Mouse (Mus musculus) midbrain, embryonic 15.5 days (tissue): Measurements from ENCODE around the gene Acrbp. TPM values are rescaled to one million over a fixed set of nuclear protein-coding genes. Genes with fewer than 3 reads are reported as not detected.
"Not testable (repeated sequence)": the region's sequence is repeated elsewhere in the genome, so short reads cannot be mapped to it uniquely, and the experiment has no call there.

Source experiments
- ATAC-seq: fragments of 200-750 bp; cut with Nextera tagmentation; replicated peaks from 2 replicates; pipeline ENCODE4 v1.8.0; 2017; ENCODE audit warnings: moderate TSS enrichment
- H3K27ac ChIP-seq: fragments of 300-500 bp; sonication (generic); 2 replicates; pipeline ENCODE4 v1.5.1; 2015; ENCODE audit warnings: mild to moderate bottlenecking, inconsistent platforms
- H3K27me3 ChIP-seq: fragments of 300-500 bp; sonication (generic); replicated peaks from 2 replicates; pipeline ENCODE4 v1.6.1; 2015; ENCODE audit warnings: inconsistent platforms
- H3K36me3 ChIP-seq: fragments of 300-500 bp; sonication (generic); replicated peaks from 2 replicates; pipeline ENCODE4 v1.6.1; 2015; ENCODE audit warnings: inconsistent platforms
- H3K4me1 ChIP-seq: fragments of 300-500 bp; sonication (generic); 2 replicates; pipeline ENCODE4 v1.6.1; 2015; ENCODE audit warnings: inconsistent platforms
- H3K4me2 ChIP-seq: fragments of 300-500 bp; sonication (generic); 2 replicates; pipeline ENCODE4 v1.6.1; 2015; ENCODE audit warnings: inconsistent platforms, mild to moderate bottlenecking, moderate library complexity
- H3K4me3 ChIP-seq: fragments of 300-500 bp; sonication (generic); 2 replicates; pipeline ENCODE4 v1.5.1; 2015; ENCODE audit warnings: mild to moderate bottlenecking, inconsistent platforms
- H3K9ac ChIP-seq: fragments of 300-500 bp; sonication (generic); 2 replicates; pipeline ENCODE4 v1.6.1; 2015; ENCODE audit warnings: mild to moderate bottlenecking, inconsistent platforms
- H3K9me3 ChIP-seq: fragments of 300-500 bp; sonication (generic); 2 replicates; pipeline ENCODE4 v1.6.1; 2016; ENCODE audit warnings: inconsistent platforms
- WGBS: fragments of 180-500 bp; shearing (Covaris S2); methylation state at CpG from one replicate; pipeline ENCODE4 v1.1.7; 2015; ENCODE audit warnings: mixed read lengths; 5-methylcytosine and 5-hydroxymethylcytosine counted together
- polyA plus RNA-seq: library from polyadenylated mRNA; unstranded; fragments of >200 nt; fragmentation: Nextera tagmentation; extraction: Ambion mirVana; gene quantifications from 2 replicates; pipeline ENCODE4 v1.2.1, GENCODE M21; 2015

Gene Acrbp
- polyA plus RNA-seq: 18.4 and 19.6 TPM in 2 replicates

- no peaks in the 10 kb centered on the region for H3K9me3 ChIP-seq
- no peak within 1 kb of the TSS for H3K4me3 ChIP-seq
- H3K9ac ChIP-seq: no peak within 1 kb of the TSS
- H3K4me1 ChIP-seq: peaks cover 5% of the 10 kb centered on the region; the same call in 1 of the 2 replicates
- no peak for ATAC-seq
- 45% methylated on average over 20 of the region's 20 CpGs for WGBS
- H3K4me2 ChIP-seq: no peak within 1 kb of the TSS
- peaks cover 49% of the 10 kb centered on the region for H3K36me3 ChIP-seq
- no peak within 1 kb of the TSS for H3K27ac ChIP-seq
- H3K27me3 ChIP-seq: no peaks in the 10 kb centered on the region
Observed at GRCm38 (mm10) chr6:125049678-125050077, at the start of gene Acrbp. TSS of gene Acrbp (plus strand) at chr6:125049689.

GRCm38 (mm10) chr6:125003706-125004105, 45.8 kb upstream of the Acrbp start:
- WGBS: 46% methylated on average over 3 of the region's 3 CpGs
- no peak overlapping the region for H3K27ac ChIP-seq
- H3K4me3 ChIP-seq: no peak overlapping the region
- H3K4me2 ChIP-seq: no peak overlapping the region
- no peak for ATAC-seq
- no peaks in the 10 kb centered on the region for H3K9me3 ChIP-seq
- no peak overlapping the region for H3K9ac ChIP-seq
- peaks cover 8% of the 10 kb centered on the region; the same call in 1 of the 2 replicates for H3K36me3 ChIP-seq
- H3K27me3 ChIP-seq: peaks cover 26% of the 10 kb centered on the region
- H3K4me1 ChIP-seq: peaks cover 20% of the 10 kb centered on the region

- H3K27ac ChIP-seq: no peak overlapping the region
- no peak overlapping the region for H3K4me2 ChIP-seq
- H3K4me1 ChIP-seq: peaks cover 13% of the 10 kb centered on the region
- ATAC-seq: no peak
- WGBS: 31% methylated on average over 3 of the region's 3 CpGs
- no peaks in the 10 kb centered on the region for H3K9me3 ChIP-seq
- no peak overlapping the region for H3K9ac ChIP-seq
- H3K4me3 ChIP-seq: no peak overlapping the region
- H3K27me3 ChIP-seq: peaks cover 14% of the 10 kb centered on the region
- peaks cover 8% of the 10 kb centered on the region; the same call in 1 of the 2 replicates for H3K36me3 ChIP-seq
Observed at GRCm38 (mm10) chr6:125005086-125005485, 44.4 kb upstream of the Acrbp start.

GRCm38 (mm10) chr6:125008060-125008459, 41.4 kb upstream of the Acrbp start:
- ATAC-seq: no peak; the same call in 1 of the 2 replicates
- Histone ChIP-seq H3K36me3 (0 out of 2 replicates have a peak, but pooled peaks cover 8% of the 10 kb centered on the region), H3K27me3 (no peaks in the 10 kb centered on the region), H3K4me3 (peak overlapping the region; percentile 80), H3K4me1 (peaks cover 41% of the 10 kb centered on the region), H3K9ac (peak overlapping the region; percentile 63), H3K9me3 (no peaks in the 10 kb centered on the region), H3K27ac (peak overlapping the region; percentile 99), H3K4me2 (peak overlapping the region; percentile 55)
- WGBS: 49% methylated on average over 13 of the region's 13 CpGs

GRCm38 (mm10) chr6:125008586-125009128, 40.8 kb upstream of the Acrbp start:
- Histone ChIP-seq H3K9me3 (no peaks in the 10 kb centered on the region), H3K4me3 (peak overlapping the region; percentile 80), H3K4me1 (peaks cover 42% of the 10 kb centered on the region), H3K9ac (peak overlapping the region; percentile 94), H3K36me3 (0 out of 2 replicates have a peak, but pooled peaks cover 8% of the 10 kb centered on the region), H3K4me2 (peak overlapping the region; percentile 91), H3K27me3 (no peaks in the 10 kb centered on the region), H3K27ac (peak overlapping the region; percentile 99)
- 1% methylated on average over 33 of the region's 34 CpGs for WGBS
- peak; percentile 98 for ATAC-seq

GRCm38 (mm10) chr6:125009129-125009180, 40.5 kb upstream of the Acrbp start, which contains the start of gene Zfp384:
TSS of gene Zfp384 (plus strand) at chr6:125009145.
- Histone ChIP-seq H3K36me3 (0 out of 2 replicates have a peak, but pooled peaks cover 8% of the 10 kb centered on the region), H3K27me3 (no peaks in the 10 kb centered on the region), H3K27ac (peak within 1 kb of the TSS; percentile 99), H3K4me2 (peak within 1 kb of the TSS; percentile 91), H3K4me3 (peak within 1 kb of the TSS; percentile 80), H3K9ac (peak within 1 kb of the TSS; percentile 94), H3K9me3 (no peaks in the 10 kb centered on the region), H3K4me1 (peaks cover 42% of the 10 kb centered on the region)
- 0% methylated on average over 3 of the region's 3 CpGs for WGBS
- ATAC-seq: no peak

GRCm38 (mm10) chr6:125009181-125010073, 40.1 kb upstream of the Acrbp start:
- Histone ChIP-seq H3K4me3 (peak overlapping the region; percentile 80), H3K4me2 (peak overlapping the region; percentile 91), H3K27ac (peak overlapping the region; percentile 99), H3K36me3 (0 out of 2 replicates have a peak, but pooled peaks cover 8% of the 10 kb centered on the region), H3K27me3 (no peaks in the 10 kb centered on the region), H3K9ac (peak overlapping the region; percentile 94), H3K9me3 (no peaks in the 10 kb centered on the region), H3K4me1 (peaks cover 42% of the 10 kb centered on the region)
- under 1% methylated on average over 63 of the region's 78 CpGs for WGBS
- ATAC-seq: peak; percentile 85

GRCm38 (mm10) chr6:125017682-125018081, 31.8 kb upstream of the Acrbp start:
- 99% methylated on average over 3 of the region's 3 CpGs for WGBS
- Histone ChIP-seq H3K36me3 (peaks cover 6% of the 10 kb centered on the region; the same call in 1 of the 2 replicates), H3K9ac (no peak overlapping the region), H3K4me3 (no peak overlapping the region), H3K27ac (no peak overlapping the region), H3K4me1 (peaks cover 4% of the 10 kb centered on the region; the same call in 1 of the 2 replicates), H3K4me2 (no peak overlapping the region), H3K27me3 (no peaks in the 10 kb centered on the region), H3K9me3 (no peaks in the 10 kb centered on the region)
- no peak for ATAC-seq

- not testable (repeated sequence) for H3K27me3 ChIP-seq, H3K9me3 ChIP-seq, H3K4me3 ChIP-seq, H3K27ac ChIP-seq, H3K4me1 ChIP-seq, H3K4me2 ChIP-seq, ATAC-seq, H3K9ac ChIP-seq
- H3K36me3 ChIP-seq: peaks cover 46% of the 10 kb centered on the region
- 44% methylated on average over 8 of the region's 9 CpGs for WGBS
Observed at GRCm38 (mm10) chr6:125030532-125030931, 19.0 kb upstream of the Acrbp start.

- peaks cover 50% of the 10 kb centered on the region for H3K36me3 ChIP-seq
- no peak for ATAC-seq
- no peaks in the 10 kb centered on the region for H3K27me3 ChIP-seq
- no peak overlapping the region for H3K9ac ChIP-seq
- H3K4me1 ChIP-seq: no peaks in the 10 kb centered on the region
- H3K27ac ChIP-seq: no peak overlapping the region
- H3K4me2 ChIP-seq: no peak overlapping the region
- WGBS: 92% methylated on average over 16 of the region's 16 CpGs
- no peak overlapping the region for H3K4me3 ChIP-seq
- no peaks in the 10 kb centered on the region for H3K9me3 ChIP-seq
Observed at GRCm38 (mm10) chr6:125031604-125032003, 17.9 kb upstream of the Acrbp start.

GRCm38 (mm10) chr6:125038666-125039065, 10.8 kb upstream of the Acrbp start:
- H3K4me3 ChIP-seq: peak overlapping the region; percentile 61; the same call in 1 of the 2 replicates
- 0 out of 2 replicates have a peak overlapping the region, but pooled peaks have one; percentile 53 for H3K27ac ChIP-seq
- no peak for ATAC-seq

GRCm38 (mm10) chr6:125039131-125039530, 10.4 kb upstream of the Acrbp start:
- Histone ChIP-seq H3K27me3 (no peaks in the 10 kb centered on the region), H3K9me3 (no peaks in the 10 kb centered on the region), H3K4me2 (peak overlapping the region; percentile 55), H3K9ac (no peak overlapping the region), H3K36me3 (peaks cover 28% of the 10 kb centered on the region), H3K4me1 (peaks cover 21% of the 10 kb centered on the region), H3K4me3 (peak overlapping the region; percentile 61), H3K27ac (peak overlapping the region; percentile 53; the same call in 1 of the 2 replicates)
- ATAC-seq: peak; percentile 40
- WGBS: 6% methylated on average over 8 of the region's 8 CpGs

More at GRCm38 (mm10) chr6:125038666-125039065, 10.8 kb upstream of the Acrbp start:
- 85% methylated on average over 4 of the region's 4 CpGs for WGBS
- peak overlapping the region; percentile 55; the same call in 1 of the 2 replicates for H3K4me2 ChIP-seq
- H3K27me3 ChIP-seq: no peaks in the 10 kb centered on the region
- H3K4me1 ChIP-seq: peaks cover 21% of the 10 kb centered on the region
- H3K9ac ChIP-seq: no peak overlapping the region
- H3K36me3 ChIP-seq: peaks cover 28% of the 10 kb centered on the region; the same call in 1 of the 2 replicates
- no peaks in the 10 kb centered on the region for H3K9me3 ChIP-seq
